Mouse (Mus musculus) hindlimb bud, embryonic 11.5 days (tissue): ENCODE measurements at regions not wholly inside any gene's neighbourhood (a gene's known extent, or its start where the extent isn't known, plus 50 kb on each side); places are given as distances from the start of the nearest gene placed in this dataset.

Experiments
- DNase-seq: peaks from one replicate; pipeline ENCODE4 v3.0.0-alpha.2; 2012; ENCODE audit warnings: low read depth, low spot score; ENCODE audit errors: extremely low spot score

GRCm38 (mm10) chr11:114281041-114281695 lies 214.3 kb upstream of the Sdk2 start:
- DNase-seq = no peak

GRCm38 (mm10) chr11:114277513-114278304 lies 210.9 kb upstream of the Sdk2 start:
- no peak for DNase-seq

- DNase-seq = no peak
Measured at GRCm38 (mm10) chr11:114270358-114271072, 203.7 kb upstream of the Sdk2 start.

GRCm38 (mm10) chr11:114261959-114262358 lies 195.1 kb upstream of the Sdk2 start:
- no peak for DNase-seq

GRCm38 (mm10) chr11:114258218-114258617 lies 191.4 kb upstream of the Sdk2 start:
- no peak for DNase-seq

GRCm38 (mm10) chr11:114257756-114258155 lies 190.9 kb upstream of the Sdk2 start:
- no peak for DNase-seq

- no peak for DNase-seq
Measured at GRCm38 (mm10) chr11:114257061-114257460, 190.2 kb upstream of the Sdk2 start.

GRCm38 (mm10) chr11:114254344-114254743 lies 187.5 kb upstream of the Sdk2 start:
- DNase-seq = no peak

- no peak for DNase-seq
Measured at GRCm38 (mm10) chr11:114251614-114252013, 184.8 kb upstream of the Sdk2 start.

- no peak for DNase-seq
Measured at GRCm38 (mm10) chr11:114249215-114249614, 182.4 kb upstream of the Sdk2 start.

GRCm38 (mm10) chr11:114248261-114248898 lies 181.5 kb upstream of the Sdk2 start:
- no peak for DNase-seq

GRCm38 (mm10) chr11:114239311-114239803 lies 172.5 kb upstream of the Sdk2 start:
- no peak for DNase-seq

GRCm38 (mm10) chr11:114238801-114239200 lies 172.0 kb upstream of the Sdk2 start:
- no peak for DNase-seq

- DNase-seq = no peak
Measured at GRCm38 (mm10) chr11:114238316-114238715, 171.5 kb upstream of the Sdk2 start.

GRCm38 (mm10) chr11:114234542-114234910 lies 167.7 kb upstream of the Sdk2 start:
- no peak for DNase-seq

- DNase-seq = no peak
Measured at GRCm38 (mm10) chr11:114233636-114234541, 167.0 kb upstream of the Sdk2 start.

- no peak for DNase-seq
Measured at GRCm38 (mm10) chr11:114231841-114232240, 165.0 kb upstream of the Sdk2 start.

GRCm38 (mm10) chr11:114229763-114230162 lies 162.9 kb upstream of the Sdk2 start:
- DNase-seq = no peak

- DNase-seq = no peak
Measured at GRCm38 (mm10) chr11:114229196-114229595, 162.3 kb upstream of the Sdk2 start.

- no peak for DNase-seq
Measured at GRCm38 (mm10) chr11:114226553-114226952, 159.7 kb upstream of the Sdk2 start.
